ENCODE assay signal across 15 mouse cellular contexts in genomic region chr19:18557708-18558107, GRCm38 (mm10).
DNase-seq lines count a peak whose midpoint lies in the region; ATAC-seq and TF ChIP-seq lines count a peak whose summit lies in the region.
"Had no signal": no experiment of that assay in that cellular context is flagged by ENCODE, and none has a peak within 500 bp of the region (broad histone marks: within the 10 kb centered on the region; RNA-seq: fewer than 3 reads in every experiment).

No protein-coding gene starts in this region.

- H3K4me2 ChIP-seq in embryonic facial prominence, embryonic 11.5 days (ENCODE audit: low read depth, low read length), result no peak overlapping the region
- H3K4me2 ChIP-seq: midbrain, embryonic 11.5 days; neural tube, embryonic 12.5 days had no signal

- H3K9me3 ChIP-seq in embryonic facial prominence, embryonic 11.5 days (replicated peaks; ENCODE audit: control insufficient read depth, low read length), result no peaks in the 10 kb centered on the region
- no peaks in the 10 kb centered on the region for H3K9me3 ChIP-seq in embryonic facial prominence, embryonic 10.5 days
- H3K9me3 ChIP-seq: neural tube, embryonic 12.5 days had no signal

- no peak for ATAC-seq in embryonic facial prominence, embryonic 11.5 days (replicated peaks; ENCODE audit: insufficient number of reproducible peaks, low FRiP score, low TSS enrichment, low read depth)
- no peak for ATAC-seq in monocyte, adult 5-6 weeks (replicated peaks; ENCODE audit: insufficient number of reproducible peaks, low FRiP score, low TSS enrichment, poor library complexity, severe bottlenecking)

- H3K36me3 ChIP-seq in embryonic facial prominence, embryonic 11.5 days (replicated peaks; ENCODE audit: control insufficient read depth, insufficient read depth, low read depth, low read length), result no peaks in the 10 kb centered on the region
- H3K36me3 ChIP-seq in embryonic facial prominence, embryonic 10.5 days (replicated peaks), result no peaks in the 10 kb centered on the region
- H3K36me3 ChIP-seq: neural tube, embryonic 12.5 days had no signal

- no peak overlapping the region for H3K4me3 ChIP-seq in embryonic facial prominence, embryonic 11.5 days (ENCODE audit: low read depth, low read length)
- no peak overlapping the region for H3K4me3 ChIP-seq in embryonic facial prominence, embryonic 10.5 days
- H3K4me3 ChIP-seq in layer of hippocampus, adult 2 months, result no peak overlapping the region
- H3K4me3 ChIP-seq: neural tube, embryonic 12.5 days had no signal

- H3K27ac ChIP-seq in embryonic facial prominence, embryonic 11.5 days (replicated peaks; ENCODE audit: low read depth, low read length), result no peak overlapping the region
- H3K27ac ChIP-seq in embryonic facial prominence, embryonic 10.5 days (replicated peaks), result no peak overlapping the region
- H3K27ac ChIP-seq in layer of hippocampus, adult 2 months, result no peak overlapping the region
- H3K27ac ChIP-seq: neural tube, embryonic 12.5 days had no signal

- DNase-seq in embryonic facial prominence, embryonic 11.5 days (ENCODE audit: low spot score), result peak; percentile 35
- no peak for DNase-seq in embryonic facial prominence, embryonic 10.5 days (ENCODE audit: low spot score)
- no peak for DNase-seq in layer of hippocampus, adult 2 months (ENCODE audit: low spot score in 2 of 2)
- no peak for DNase-seq in layer of hippocampus, adult 9-11 months
- peak; percentile 41 for DNase-seq in retina, embryonic 14.5 days (ENCODE audit: low spot score)
- no peak for DNase-seq in retina, postnatal 1 day
- no peak for DNase-seq in right cerebral cortex, postnatal 25 days
- DNase-seq: B cell, adult 2 months; cerebellum, postnatal 10 days; heart, adult 18-20 months; heart, postnatal 4 days; kidney, adult 18-20 months had no signal

- no peaks in the 10 kb centered on the region for H3K27me3 ChIP-seq in embryonic facial prominence, embryonic 11.5 days (ENCODE audit: control insufficient read depth, insufficient read depth, low read length)
- no peaks in the 10 kb centered on the region for H3K27me3 ChIP-seq in embryonic facial prominence, embryonic 10.5 days (replicated peaks; ENCODE audit: low read depth, poor library complexity, severe bottlenecking)
- H3K27me3 ChIP-seq: neural tube, embryonic 12.5 days had no signal

- no peak overlapping the region for H3K9ac ChIP-seq in embryonic facial prominence, embryonic 11.5 days (replicated peaks; ENCODE audit: low read length)
- H3K9ac ChIP-seq: neural tube, embryonic 12.5 days had no signal

- whole genome bisulfite sequencing in embryonic facial prominence, embryonic 11.5 days, result 85% methylated on average over 1 of the region's 1 CpGs
- WGBS in embryonic facial prominence, embryonic 10.5 days, result 89% methylated on average over 1 of the region's 1 CpGs

- no peaks in the 10 kb centered on the region for H3K4me1 ChIP-seq in embryonic facial prominence, embryonic 11.5 days (ENCODE audit: control insufficient read depth, insufficient read depth, low read length)
- H3K4me1 ChIP-seq in embryonic facial prominence, embryonic 10.5 days, result no peaks in the 10 kb centered on the region
- H3K4me1 ChIP-seq: neural tube, embryonic 12.5 days had no signal

- TF ChIP-seq CTCF in layer of hippocampus, adult 2 months (conservative IDR thresholded peaks at IDR 0.05), result peak; percentile 85

Comparison
In these comparisons a context has a peak if more than half of its experiments do, and no peak if none do; other contexts are left out.
1. DNase-seq: peak in embryonic facial prominence, embryonic 11.5 days (single experiment) and retina, embryonic 14.5 days (single experiment); none in embryonic facial prominence, embryonic 10.5 days (single experiment), layer of hippocampus, adult 2 months (0 of 2), layer of hippocampus, adult 9-11 months (single experiment), retina, postnatal 1 day (single experiment) and right cerebral cortex, postnatal 25 days (single experiment).